16 mouse cellular contexts compared by ENCODE assay signal in genomic region chr8:10885452-10885851, GRCm38 (mm10).
"Had no signal": no experiment of that assay in that cellular context is flagged by ENCODE, and none has a peak within 500 bp of the region (broad histone marks: within the 10 kb centered on the region; RNA-seq: fewer than 3 reads in every experiment).

No protein-coding gene starts in this region.

- H3K9me3 ChIP-seq: neural tube, embryonic 13.5 days; neural tube, embryonic 15.5 days; stomach, embryonic 15.5 days had no signal

- H3K27ac ChIP-seq: neural tube, embryonic 13.5 days; neural tube, embryonic 15.5 days; stomach, embryonic 15.5 days; stomach, postnatal 0 days had no signal

- H3K4me2 ChIP-seq: neural tube, embryonic 13.5 days; neural tube, embryonic 15.5 days; stomach, embryonic 15.5 days had no signal

- H3K4me3 ChIP-seq: neural tube, embryonic 13.5 days; neural tube, embryonic 15.5 days; stomach, embryonic 15.5 days had no signal

- H3K36me3 ChIP-seq: neural tube, embryonic 13.5 days; neural tube, embryonic 15.5 days; stomach, embryonic 15.5 days had no signal

- H3K4me1 ChIP-seq: stomach, embryonic 15.5 days had no signal

- H3K27me3 ChIP-seq: stomach, embryonic 15.5 days had no signal

- H3K9ac ChIP-seq: neural tube, embryonic 13.5 days; neural tube, embryonic 15.5 days; stomach, embryonic 15.5 days had no signal

- DNase-seq: retina, postnatal 1 day; right cerebral cortex, adult 18-20 months; right cerebral cortex, postnatal 14 days; right cerebral cortex, postnatal 25 days; right cerebral cortex, postnatal 4 days; spleen, adult 18-20 months; thymus, adult 18-20 months; thymus, adult 2 months; thymus, postnatal 14 days; thymus, postnatal 25 days; thymus, postnatal 36 days; thymus, postnatal 4 days had no signal
